Mouse (Mus musculus) kidney, adult 8-10 months (tissue): ENCODE measurements around the gene Col6a5.
A peak's percentile ranks its signal among the peaks of the same experiment; 100 is the strongest.

Experiments used
- DNase-seq, 2 experiments: peaks; one replicate each; pipeline ENCODE4 v3.0.0; 2022

Gene Col6a5

DNA sequence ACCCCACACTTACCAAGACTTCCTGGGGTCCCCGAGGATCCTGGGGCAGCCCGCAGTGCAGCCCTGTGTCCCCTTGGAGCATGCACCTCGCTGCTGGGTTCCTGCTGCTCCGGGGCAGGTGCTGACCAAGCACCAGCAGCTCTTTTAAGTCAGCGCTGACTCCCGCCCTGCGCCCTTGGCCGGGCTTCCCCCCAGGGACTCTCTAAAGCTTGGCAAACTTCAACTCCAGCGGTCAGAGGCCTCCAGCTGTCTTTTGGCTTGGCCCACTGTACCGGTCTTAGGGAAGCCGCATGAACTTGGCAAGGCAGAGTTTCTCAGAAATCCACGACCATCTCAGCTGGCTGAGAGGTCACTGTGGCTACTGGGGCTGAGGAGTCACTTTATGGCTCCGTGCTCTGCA, at the start of gene Col6a5:
Col6a5 (minus strand) TSS at position 111 of the 400 bp plus-strand sequence.
- peak; percentile 41 to 55 for DNase-seq

DNA sequence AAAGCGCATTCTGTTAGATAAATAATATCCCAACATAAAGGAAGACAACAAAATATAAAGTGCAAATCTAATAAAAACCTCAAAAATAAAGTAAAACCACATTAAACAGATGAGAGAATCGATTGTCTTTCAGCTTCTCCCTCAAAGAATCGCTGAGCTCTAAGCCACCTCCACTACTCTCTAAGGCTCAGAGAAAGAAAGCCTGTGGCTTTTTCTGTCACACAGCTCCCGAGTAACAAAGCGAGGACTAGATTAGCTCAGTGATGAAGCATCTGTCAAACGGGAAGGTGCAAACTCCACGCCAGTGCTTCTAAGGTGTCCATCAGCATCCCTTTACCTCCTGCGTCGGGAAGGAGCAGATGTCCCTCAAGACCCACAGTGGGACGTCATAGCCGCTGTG, 37.5 kb upstream of the Col6a5 start:
- no peak for DNase-seq

DNA sequence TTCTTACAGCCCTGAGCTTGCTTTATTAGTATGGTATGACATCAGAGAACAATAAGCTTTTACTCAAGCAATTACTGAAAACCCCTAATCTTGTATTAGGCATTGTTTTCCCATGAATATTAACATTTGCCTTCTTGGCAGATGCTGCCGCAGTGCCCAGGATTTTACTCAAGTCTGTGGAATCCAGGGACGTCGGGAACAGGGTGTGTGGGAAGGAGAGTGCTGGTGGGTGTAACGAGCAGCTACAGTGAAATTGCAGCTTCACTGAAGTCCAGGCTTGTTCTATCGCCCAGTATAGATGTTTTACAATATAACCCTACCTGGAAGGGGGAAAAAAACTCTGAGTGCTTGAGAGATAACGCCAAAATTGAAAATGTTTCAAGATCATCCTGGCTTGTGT, 32.0 kb upstream of the Col6a5 start:
- DNase-seq: no peak

DNA sequence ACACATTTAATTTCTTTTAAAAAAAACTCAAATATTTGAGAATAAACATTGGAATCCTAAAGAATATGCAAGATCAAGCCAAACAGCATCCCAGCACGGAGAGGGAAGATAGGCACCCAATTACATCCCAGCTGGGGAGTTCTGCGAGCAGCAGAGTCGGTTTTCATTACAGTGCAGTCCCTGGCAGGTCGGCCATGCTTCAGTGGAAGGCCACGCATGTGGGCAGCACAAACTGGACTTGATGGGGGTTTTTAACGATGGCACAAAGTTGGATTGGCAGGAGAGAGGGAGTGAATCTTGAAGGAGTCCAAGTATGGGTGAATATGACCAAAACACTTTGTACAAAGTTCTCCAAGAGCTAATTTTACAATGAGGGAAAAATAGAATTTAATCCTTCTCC, 29.7 kb upstream of the Col6a5 start:
- DNase-seq: no peak

DNA sequence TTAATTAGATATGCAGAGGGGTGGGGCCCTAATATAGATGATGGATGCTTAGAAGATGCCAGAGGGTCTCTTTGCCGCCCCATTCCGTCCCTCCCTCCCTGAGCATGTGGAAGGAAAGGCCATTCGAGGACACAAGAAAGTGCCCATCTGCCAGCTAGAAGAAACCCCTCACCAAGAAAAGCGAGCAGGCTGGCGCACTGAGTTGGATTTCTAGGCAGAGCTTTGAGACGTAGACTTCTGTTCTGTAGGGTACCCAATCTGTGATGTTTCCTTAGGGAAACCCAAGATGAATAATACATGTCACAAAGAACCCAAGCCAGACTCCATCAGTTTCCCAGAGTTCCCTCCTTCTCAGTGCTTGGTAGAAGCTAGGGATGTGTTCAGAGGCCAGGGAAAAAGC, 29.0 kb upstream of the Col6a5 start:
- DNase-seq: no peak

DNA sequence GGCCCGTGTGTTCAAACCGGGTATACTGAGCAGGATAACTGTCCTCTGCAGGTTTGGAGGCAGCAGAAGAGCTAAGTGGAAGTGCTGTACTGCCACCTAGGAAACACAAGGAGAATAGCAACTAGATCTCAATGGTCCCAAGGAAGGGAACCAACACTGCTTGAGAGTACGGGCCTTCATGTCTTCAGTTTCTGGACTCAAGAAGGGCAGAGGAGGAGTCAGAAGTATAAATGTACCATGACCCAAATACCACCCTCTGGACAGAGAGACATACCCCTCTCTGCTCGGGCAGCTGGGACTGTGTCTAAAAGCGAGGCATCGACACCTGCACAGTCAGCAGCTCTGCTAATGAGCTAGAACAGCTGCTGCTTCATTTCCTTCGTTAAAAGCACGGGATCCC, 27.7 kb upstream of the Col6a5 start:
- peak in 1 of 2 experiments; percentile 6 for DNase-seq

DNA sequence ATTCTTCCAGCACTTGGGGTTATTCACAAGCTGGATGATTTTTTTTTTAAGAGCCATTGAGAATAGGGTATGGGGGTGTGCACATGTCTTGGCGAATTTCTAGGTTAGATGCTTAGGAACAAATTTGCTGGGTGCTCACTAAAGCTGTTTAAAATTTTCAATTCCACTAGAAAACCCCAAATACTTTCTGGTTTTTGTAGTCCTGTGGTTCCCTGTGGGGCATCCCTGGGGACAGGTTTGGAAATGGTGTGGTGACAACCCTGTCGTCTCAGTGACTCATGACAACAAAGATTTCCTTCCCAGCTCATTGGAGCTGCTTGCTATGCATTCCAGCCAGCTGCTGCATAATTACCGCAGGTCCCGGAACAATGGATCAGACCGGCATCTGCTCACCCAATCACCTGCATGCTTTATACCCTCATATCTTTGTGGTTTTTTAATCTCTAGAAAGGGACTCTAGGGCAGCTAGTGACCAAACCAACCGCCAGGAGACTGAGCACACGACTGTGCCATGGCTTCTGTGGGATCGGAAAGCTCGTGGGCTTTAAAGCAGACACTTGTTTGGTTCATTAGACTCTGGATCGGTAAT, 24.6 kb upstream of the Col6a5 start:
- no peak for DNase-seq

DNA sequence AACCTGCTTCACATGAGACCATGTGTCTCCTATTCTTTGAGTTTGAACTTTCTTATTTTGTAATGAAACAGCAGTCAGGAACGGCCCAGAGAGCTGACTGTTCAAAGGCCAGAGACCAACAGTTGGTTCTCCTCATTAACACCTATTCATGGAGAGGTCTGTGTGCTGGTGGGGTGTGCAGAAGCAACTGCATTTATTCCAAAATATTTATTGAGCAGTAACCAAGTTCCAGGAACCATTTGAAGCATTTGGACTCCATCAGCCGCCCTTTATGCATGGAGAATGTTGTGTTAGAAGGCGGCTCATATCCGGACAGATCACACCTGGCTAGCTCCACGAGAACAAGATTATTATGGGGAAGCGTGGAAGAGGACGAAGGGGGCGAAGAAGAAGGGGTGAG, 18.0 kb upstream of the Col6a5 start:
- DNase-seq: no peak

DNA sequence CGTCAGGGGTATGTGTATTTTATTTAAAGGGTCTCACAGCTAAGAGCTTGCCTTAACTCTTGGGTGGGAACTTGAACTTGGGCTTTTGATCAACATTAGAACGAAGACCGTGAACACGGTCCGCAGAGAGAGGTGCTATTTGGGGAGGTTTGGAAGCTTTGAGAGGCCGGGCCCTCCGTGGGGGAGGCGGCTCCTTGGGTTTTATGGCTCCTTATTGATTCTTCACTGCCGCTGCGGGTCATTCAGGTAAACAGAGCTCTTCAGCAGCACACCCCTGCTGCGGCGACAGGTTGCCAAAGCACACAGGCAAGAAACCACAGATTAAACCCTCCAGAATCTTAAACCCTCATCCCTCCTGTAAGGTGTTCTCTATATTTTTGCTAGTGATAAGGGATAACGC, 16.4 kb upstream of the Col6a5 start:
- DNase-seq: no peak

DNA sequence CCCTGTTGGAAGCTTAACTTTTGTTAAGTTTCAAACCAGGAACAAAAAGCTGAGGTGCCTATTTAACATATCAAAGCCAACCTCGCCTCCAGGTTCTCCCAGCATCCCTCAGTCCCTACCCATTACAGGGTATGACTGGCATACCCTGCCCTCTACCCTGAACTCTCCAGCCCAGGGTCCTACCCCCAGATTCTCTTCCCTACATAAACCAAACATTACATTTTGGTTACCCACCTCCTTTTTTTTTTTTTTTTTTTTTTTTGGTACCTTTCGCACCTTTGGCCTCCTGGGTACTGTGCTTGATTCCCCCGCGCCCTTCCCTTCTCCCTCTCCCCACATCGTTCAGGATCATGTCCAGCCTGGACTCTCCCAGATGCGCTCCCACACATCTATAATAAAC, 15.9 kb upstream of the Col6a5 start:
- no peak for DNase-seq

DNA sequence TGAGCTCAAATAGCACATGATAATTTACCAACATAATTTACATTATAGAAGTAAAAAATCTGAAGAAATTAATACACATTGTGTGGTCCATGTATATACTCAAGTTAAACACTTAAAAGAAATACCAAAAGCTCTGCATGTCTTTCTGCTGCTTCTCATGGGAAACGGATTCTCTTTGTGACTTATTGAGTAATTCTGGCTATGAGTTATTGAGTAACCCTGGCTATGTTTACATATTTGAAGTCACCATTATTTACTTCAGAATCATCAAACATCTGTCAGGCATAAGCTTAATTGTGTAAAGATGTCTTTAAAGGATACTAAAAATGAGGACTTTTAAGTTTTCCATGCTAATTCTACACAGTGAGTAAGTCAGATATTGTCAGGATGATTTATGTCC, 13.3 kb upstream of the Col6a5 start:
- DNase-seq: no peak

DNA sequence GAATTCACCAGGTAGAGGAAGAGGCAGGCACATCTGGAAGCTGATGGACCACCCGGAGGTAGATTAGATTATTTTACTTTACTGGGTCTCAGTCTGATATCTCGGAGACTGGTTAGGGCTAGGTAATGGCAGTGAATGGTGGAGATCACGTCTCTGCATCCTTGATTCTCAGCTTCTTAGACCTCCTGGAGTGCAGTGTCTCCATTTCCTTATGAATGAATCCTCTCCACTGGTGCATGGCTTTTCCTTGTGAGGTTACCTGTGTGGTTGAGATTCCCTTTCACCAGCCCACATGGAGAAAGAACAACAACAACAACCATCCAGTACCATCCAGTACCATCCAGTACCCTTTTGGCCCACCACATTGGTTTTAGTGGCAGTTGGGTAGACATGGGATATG, 11.6 kb upstream of the Col6a5 start:
- no peak for DNase-seq

DNA sequence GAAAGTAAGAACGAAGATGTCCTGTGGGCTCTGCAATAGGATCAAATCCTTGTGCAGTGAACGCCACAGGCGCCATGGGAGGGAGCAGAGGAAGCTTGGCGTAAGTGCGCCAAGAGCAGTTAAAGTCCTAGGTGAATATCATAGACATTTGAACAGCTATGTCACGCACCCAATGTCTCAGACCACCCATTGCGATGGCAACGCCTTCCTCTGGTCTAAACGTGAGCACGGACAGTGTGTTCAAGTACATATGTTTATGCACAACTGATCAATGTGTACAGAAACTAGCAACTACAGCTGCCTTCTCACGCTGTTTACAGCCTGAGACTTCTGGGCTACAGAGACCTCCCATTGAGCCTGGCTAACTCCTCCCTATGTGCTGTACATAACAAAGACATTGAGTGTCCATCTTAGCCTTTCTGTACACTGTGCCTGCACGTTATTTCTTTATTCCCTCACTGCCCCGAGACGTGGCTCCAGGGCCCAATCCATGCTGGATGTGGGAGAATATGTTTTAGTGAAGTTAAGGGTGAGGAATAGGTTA, 11.0 kb upstream of the Col6a5 start:
- DNase-seq: no peak

DNA sequence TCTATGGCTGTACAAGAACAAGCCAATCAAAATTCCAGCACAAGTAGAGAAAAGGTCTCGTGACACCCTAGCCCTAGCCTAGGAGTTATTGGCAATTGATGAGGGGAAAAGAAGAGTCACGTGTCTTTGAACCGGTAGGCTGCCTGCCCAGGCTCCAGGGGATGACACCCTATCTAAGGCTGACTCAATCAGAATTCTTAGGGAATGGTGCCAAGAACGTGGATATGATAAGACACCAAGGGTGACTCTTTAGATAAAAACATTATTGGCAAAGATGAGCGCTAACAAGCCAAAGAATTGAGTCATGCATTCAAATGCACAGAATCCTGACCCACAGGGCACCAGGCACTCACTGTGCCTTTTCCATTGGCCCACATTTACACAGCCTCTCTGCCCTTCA, 10.5 kb upstream of the Col6a5 start:
- no peak for DNase-seq

DNA sequence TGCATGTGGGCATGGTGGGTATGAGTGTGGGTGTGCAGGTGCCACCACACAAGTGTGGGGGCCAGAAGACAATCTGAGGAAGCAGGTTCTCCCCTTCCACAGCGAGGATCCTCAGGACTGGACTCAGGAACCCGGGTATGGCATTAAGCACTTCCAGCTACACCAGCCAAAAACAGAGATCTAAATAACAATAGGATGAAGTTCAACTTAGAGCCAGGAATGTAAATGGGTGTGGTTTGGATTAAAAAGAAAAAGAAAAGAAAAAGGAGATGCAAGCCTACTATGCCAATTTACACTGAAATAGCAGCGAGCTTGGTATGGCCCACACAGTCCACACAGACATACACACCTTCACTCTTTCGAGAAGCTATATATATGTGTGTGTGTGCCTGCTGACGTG, 7.5 kb upstream of the Col6a5 start:
- DNase-seq: no peak

DNA sequence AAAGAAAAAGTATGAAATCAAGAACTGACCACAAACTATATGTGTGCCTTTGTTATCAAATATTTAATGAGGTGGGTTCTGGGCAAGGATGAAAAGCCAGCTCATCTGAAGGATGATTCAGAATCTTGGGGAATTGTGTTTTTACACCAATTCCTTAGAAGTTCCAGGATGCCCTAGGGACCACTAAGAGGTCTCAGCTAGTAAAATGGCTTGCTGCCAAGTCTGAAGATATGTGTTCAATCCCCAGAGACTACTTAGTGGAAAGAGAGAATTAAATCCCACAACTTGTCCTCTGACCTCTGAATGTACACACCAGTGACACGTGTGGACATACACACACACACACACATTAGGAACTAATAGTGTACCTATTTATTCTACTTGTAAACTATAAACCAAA, 1.3 kb downstream of the Col6a5 start:
- no peak for DNase-seq

DNA sequence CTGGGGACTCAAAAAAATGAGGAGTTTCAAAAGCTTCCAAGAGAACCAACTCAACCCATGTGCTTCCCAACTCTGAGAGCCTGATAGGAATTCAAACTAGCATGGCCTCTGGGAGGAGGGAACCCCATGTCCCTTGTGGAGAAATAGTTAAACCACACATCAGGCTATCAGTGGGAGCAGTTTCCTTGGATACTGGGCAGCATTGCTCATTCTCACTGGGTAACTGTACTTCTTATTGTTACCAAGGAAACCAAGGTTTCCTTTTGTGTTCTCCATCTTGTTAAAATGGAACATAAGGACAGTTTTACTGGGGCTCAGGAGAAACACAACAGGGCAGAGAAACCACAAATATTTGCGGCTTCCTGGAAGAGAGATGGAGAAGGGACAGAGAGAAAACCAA, 10.7 kb downstream of the Col6a5 start:
- DNase-seq: no peak

DNA sequence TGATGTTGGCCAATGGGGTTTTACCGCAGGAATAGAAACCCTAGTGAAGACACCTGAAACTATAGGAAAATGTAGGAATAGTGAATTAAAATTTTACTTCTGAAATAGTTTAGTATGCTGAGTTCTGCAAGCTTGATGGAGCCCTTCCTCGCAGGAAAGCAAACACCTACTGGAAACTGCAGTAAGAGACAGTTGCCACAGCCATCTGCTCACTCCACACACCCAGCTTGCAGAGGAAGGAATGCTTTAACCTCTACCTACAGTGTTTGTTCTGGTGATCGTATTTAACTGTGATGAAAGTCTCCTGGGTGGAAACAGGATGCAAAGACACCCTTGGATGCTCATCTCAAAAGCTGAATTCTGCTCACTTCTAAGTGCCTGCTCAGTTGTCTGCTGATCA, 12.9 kb downstream of the Col6a5 start:
- no peak for DNase-seq

DNA sequence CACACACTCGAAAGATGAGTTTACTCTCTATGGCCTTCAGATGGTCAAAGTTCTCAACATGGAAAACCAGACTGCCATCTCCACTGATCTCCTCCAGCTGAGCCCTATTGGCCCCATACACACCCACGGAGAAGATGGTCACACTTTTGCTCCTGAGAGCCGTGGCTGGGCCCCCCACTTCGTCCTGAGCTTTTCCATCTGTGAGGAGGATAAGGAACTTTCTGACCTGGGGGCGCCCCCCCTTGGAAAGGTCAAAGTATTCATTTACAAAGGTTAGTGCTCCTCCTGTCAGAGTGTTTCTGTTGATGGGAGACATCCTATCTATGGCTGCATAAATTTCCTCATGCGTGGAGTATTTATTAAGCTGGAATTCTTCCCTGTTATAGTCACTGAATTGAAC, 26.6 kb downstream of the Col6a5 start:
- no peak for DNase-seq

DNA sequence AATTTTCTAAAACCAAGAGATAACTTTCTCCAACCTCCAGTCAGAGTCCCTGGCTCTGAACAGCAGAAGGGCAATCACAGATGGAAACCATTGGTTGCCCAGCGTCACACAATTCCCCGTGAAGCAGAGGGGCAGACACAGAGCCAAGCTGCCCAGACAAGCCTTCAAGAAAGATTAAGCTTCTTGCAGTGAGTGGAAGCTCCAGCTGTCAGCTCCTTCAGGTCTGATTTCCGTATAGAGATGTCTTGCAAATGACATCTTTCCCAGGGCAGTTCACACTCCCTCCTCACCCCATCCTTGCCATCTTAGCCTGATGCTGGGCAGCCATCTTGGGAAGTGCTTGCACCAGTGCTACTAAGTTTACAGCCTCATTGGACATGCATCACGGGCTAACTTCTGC, 31.2 kb downstream of the Col6a5 start:
- DNase-seq: no peak

DNA sequence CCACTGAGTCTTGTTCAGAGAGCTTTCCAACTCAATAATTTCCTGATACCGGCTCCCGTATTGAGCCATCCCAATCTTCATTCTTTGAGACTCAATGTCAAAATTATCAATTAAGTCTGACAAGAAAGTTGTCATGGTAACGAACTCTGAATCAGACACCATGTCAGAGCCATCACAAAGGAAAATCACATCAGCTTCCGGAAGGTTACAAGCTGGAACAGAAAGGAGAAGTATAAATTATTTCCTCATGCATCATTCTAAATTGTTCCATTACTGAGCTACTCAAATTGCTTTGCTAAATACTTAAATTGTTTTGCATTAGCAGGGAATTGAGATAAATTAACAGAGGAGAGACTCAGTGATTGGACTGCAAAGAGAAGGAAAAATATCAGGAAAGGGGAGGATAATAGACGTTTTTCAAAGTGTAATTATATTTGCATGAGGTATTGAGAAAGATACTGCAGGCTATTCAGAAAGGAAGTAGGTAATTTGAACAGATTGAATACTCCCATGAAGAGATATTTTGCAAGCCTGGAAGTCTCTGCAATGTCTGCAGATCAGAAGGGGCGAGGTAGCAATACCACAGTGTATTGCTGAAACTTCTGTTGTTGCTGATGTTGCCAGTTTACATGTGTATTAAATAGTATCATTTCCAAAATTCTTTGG, 31.9 kb downstream of the Col6a5 start:
- no peak for DNase-seq

DNA sequence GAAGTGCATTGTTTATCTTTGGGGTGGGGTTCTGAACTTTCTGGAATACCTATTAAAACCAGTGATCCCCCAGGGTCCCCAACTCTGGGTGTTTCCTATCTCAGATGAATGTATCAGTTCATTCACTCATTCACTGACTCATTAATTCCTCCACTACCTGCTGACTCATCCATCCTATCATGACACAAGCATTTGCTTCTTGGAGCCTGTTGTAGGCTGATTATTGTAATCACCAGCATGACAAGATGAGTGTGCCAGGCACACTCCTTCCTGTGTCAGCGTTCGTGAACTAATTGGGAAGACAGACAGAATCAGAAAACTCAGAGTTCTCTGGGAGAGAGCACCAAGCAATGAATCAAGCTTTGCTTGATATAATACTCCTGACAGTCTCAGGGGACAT, 36.8 kb downstream of the Col6a5 start:
- no peak for DNase-seq

DNA sequence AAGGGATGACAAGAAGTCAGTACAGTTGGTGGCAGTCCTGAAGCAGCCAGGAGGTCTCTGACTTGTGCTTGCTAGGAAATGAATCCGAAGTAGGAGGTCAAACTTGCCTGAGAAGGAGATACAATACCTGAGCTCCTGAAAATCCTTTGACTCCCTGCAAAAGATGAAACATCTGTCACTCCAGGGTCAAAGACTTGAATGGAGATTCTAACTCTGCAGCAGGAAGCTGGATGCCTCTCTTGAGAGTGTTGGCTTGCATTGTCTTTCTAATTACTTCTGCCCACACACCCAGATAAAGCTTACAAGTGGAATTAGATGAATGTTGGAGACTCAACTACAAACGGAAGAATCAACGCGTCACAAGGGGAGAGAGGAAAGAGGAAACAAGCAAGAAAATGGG, 45.3 kb downstream of the Col6a5 start:
- DNase-seq: no peak

DNA sequence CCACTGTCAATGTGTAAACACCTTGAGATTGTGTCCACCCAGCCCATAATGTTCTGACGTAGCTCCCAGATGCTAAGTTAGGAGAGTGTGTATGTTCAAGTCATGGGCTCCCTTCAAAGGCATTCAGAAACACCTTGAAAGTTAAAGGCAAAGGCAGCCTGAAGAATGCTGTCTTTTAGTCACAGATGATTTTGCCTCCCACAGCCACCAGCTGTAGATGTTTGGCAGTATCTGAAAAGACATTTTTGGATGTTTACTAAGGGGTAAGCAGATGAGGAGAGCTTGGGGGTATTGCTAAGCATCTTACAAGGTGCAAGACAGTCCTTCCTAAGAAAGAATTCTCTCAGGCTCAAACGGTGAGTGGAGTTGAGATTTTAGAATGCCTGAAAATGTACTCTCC, 50.3 kb downstream of the Col6a5 start:
- DNase-seq: no peak

DNA sequence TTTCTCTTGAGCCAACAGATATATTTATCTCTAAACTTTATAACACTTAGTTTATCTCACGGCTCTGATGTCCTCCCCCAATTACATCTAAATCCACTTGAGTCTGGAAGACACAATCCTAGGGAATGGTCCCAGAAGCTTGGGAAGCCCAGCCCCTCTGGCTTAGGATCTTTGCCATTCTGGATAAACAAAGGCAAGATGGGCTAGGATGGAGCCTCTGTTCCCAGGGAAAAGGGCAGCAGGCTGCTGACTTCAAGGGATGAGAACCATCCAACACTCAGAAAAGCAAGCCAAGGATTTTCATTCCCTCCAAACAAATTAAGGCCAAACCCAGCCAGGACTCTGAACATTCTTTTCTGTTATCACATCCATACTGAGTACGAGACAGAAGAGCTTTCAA, 51.1 kb downstream of the Col6a5 start:
- DNase-seq: no peak
